Mouse (Mus musculus) midbrain, embryonic 10.5 days (tissue): ENCODE data around the gene Ccdc65. TPM values are rescaled to one million over a fixed set of nuclear protein-coding genes. Genes with fewer than 3 reads are reported as not detected.
A peak's percentile ranks its signal among the peaks of the same experiment; 100 is the strongest.

Source experiments
- DNase-seq: peaks from one replicate; pipeline ENCODE4 v3.0.0-alpha.2; 2017; ENCODE audit warnings: low spot score
- H3K27ac ChIP-seq: fragments of 300-500 bp; sonication (generic); replicated peaks from 2 replicates; pipeline ENCODE4 v1.5.1; 2016; ENCODE audit warnings: mild to moderate bottlenecking
- H3K27me3 ChIP-seq: fragments of 300-500 bp; sonication (generic); 2 replicates; pipeline ENCODE4 v1.6.1; 2016; ENCODE audit warnings: low read depth, mild to moderate bottlenecking; ENCODE audit not compliant: poor library complexity, severe bottlenecking
- H3K36me3 ChIP-seq: fragments of 300-500 bp; sonication (generic); 2 replicates; pipeline ENCODE4 v1.6.1; 2016; ENCODE audit warnings: mild to moderate bottlenecking, moderate library complexity
- H3K4me1 ChIP-seq: fragments of 300-500 bp; sonication (generic); 2 replicates; pipeline ENCODE4 v1.6.1; 2016
- H3K4me3 ChIP-seq: fragments of 300-500 bp; sonication (generic); 2 replicates; pipeline ENCODE4 v1.5.1; 2016; ENCODE audit warnings: mild to moderate bottlenecking, moderate library complexity
- H3K9me3 ChIP-seq: fragments of 300-500 bp; sonication (generic); replicated peaks from 2 replicates; pipeline ENCODE4 v1.6.1; 2016; ENCODE audit warnings: mild to moderate bottlenecking
- WGBS: fragments of 180-500 bp; shearing (Covaris S2); methylation state at CpG from one replicate; pipeline ENCODE4 v1.1.7; 2016; 5-methylcytosine and 5-hydroxymethylcytosine counted together
- polyA plus RNA-seq: library from polyadenylated mRNA; unstranded; fragments of >200 nt; fragmentation: Nextera tagmentation; extraction: Ambion mirVana; gene quantifications from 2 replicates; pipeline ENCODE4 v1.2.1, GENCODE M21; 2016

Gene Ccdc65
- polyA plus RNA-seq, 1 experiment from 2014 or later, result 1.3 TPM

DNA sequence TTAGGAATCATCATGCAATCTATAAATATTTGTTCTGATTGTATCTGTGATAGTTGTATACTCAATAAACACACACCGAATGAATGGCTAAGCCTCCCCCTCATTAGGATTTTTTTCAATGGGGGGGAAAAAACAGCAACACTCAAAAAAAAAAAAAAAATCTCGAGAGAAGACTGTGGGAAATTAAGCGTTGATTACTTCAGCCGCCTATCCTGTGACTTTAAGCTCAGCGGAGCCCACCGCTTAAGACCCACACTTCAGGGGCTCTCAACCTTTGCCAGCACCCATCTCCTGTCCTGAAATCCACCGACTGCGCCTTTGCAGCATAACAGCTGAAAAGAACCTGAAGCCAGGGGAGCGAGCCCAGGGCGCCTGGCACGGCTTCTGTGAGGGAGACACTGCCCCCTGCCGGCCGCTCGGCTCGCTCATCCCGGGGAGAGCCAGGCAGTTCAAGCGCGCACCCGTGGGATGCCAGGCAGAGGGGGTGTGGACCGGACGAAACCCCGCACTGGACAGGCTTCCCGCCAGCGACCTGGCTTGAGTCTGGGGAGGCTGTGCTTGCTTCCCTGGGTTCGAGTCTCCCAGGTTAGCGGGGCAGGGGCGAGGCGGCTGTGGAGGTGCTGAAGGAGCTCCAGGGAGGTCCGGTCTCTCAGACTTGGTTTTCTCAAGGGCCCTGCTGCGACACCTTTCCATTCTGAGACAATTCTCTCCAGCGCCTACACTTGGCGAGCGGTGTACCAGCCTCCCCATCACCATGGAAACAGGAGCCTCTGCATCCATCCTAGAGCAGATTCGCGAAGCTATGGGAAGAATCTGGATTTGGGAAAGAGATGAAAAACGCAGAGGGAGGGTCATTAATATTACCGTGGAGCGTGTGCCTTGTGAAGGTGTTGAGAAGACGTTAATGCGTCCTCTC, 8.6 kb upstream of the Ccdc65 start:
- Histone ChIP-seq H3K27me3 (peaks cover 45% of the 10 kb centered on the region), H3K36me3 (no peaks in the 10 kb centered on the region), H3K4me1 (peaks cover 13% of the 10 kb centered on the region), H3K27ac (peak overlapping the region; percentile 55), H3K4me3 (peak overlapping the region; percentile 56), H3K9me3 (no peaks in the 10 kb centered on the region)
- DNase-seq, result peak; percentile 92
- 6% methylated on average over 40 of the region's 40 CpGs for WGBS

DNA sequence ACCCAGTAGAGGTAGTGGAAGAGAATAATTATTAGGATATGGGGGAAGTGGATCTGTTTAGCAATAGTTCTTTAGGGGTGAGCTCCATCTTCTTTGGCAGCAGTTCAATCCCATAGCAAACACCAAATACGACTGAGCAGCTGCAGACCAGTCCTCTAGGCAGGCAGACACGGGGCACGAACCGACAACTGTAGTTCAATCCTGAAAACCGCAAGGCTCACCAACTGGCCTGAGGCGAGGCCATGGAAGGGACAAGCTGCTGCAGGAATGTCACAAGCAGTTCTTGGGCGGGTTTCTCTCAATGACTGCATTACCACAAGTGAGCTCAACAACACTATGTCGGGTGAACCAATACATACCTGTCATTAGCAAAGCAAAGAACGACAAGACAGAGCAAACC, 3.7 kb upstream of the Ccdc65 start:
- Histone ChIP-seq H3K36me3 (no peaks in the 10 kb centered on the region), H3K4me3 (no peak overlapping the region), H3K27ac (no peak overlapping the region), H3K9me3 (no peaks in the 10 kb centered on the region), H3K4me1 (peaks cover 12% of the 10 kb centered on the region), H3K27me3 (peaks cover 68% of the 10 kb centered on the region)
- WGBS, result 67% methylated on average over 9 of the region's 9 CpGs
- DNase-seq, result no peak

DNA sequence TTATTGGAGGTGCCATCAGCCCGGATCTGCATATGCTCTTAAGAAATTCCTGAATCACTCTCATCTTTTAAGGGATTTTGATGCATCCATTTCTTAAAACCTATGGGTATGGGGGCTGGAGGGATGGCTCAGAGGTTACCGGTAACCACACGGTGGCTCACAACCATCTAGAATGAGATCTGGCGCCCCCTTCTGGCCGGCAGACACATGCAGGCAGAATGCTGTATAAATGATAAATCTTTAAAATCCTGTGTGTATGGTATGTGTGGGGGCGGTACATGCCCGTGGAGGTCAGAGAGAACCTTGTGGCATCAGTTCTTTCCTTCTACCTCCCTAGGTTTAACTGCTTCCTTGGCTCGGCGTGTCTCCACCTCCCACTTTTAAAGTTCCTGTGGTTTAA, 2.4 kb downstream of the Ccdc65 start:
- H3K27ac ChIP-seq, result no peak overlapping the region
- no peaks in the 10 kb centered on the region for H3K9me3 ChIP-seq
- WGBS, result 18% methylated on average over 9 of the region's 9 CpGs
- peaks cover 5% of the 10 kb centered on the region for H3K4me1 ChIP-seq
- no peak overlapping the region for H3K4me3 ChIP-seq
- H3K27me3 ChIP-seq, result peaks cover 22% of the 10 kb centered on the region; the same call in 1 of the 2 replicates
- DNase-seq, result peak; percentile 79
- no peaks in the 10 kb centered on the region for H3K36me3 ChIP-seq

DNA sequence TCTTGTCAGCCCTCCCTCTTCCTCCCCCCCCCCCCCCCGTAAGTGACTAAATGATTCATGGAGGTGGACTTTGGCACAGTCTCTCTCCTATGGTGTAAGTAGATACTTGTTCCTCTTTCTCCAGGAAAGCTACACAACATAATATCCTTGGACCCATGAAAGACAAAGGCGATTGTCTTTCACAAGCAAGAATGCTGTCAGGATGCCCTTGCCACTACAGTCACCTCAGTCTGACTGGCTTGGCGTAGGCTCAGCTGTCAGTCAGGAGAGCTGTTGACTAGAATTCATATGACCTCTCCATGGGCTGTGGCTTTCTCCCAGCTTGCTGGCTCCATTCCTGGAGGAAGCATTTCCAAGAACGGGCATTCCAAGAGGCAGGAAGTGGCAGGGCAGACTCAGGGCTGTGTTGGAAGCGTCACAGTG, 6.2 kb downstream of the Ccdc65 start:
- H3K27me3 ChIP-seq, result peaks cover 7% of the 10 kb centered on the region; the same call in 1 of the 2 replicates
- no peaks in the 10 kb centered on the region for H3K4me1 ChIP-seq
- DNase-seq, result no peak
- H3K36me3 ChIP-seq, result no peaks in the 10 kb centered on the region
- WGBS, result 72% methylated on average over 5 of the region's 5 CpGs
- H3K9me3 ChIP-seq, result no peaks in the 10 kb centered on the region
- H3K4me3 ChIP-seq, result no peak overlapping the region
- H3K27ac ChIP-seq, result no peak overlapping the region

DNA sequence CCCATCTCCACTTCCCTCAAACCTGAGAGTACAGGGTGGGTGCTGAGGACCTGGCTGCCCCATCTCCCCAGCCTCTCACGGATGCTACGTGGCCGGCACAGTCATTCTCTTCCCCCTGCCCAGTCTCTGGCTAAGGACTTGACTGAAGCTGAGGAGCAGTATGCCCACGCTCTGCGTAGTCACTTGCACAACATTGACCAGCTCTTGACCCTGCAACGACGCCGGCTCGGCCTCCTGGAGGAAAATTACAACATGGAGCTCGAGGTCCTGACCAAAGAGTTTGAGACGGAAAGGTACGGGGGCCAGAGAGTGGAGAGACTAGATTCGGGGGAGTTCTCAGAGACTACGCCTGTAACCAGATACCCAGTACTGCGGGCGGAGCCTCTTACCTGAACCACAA, 9.3 kb downstream of the Ccdc65 start:
- 73% methylated on average over 16 of the region's 16 CpGs for WGBS
- DNase-seq, result no peak
- peaks cover 10% of the 10 kb centered on the region for H3K4me1 ChIP-seq

DNA sequence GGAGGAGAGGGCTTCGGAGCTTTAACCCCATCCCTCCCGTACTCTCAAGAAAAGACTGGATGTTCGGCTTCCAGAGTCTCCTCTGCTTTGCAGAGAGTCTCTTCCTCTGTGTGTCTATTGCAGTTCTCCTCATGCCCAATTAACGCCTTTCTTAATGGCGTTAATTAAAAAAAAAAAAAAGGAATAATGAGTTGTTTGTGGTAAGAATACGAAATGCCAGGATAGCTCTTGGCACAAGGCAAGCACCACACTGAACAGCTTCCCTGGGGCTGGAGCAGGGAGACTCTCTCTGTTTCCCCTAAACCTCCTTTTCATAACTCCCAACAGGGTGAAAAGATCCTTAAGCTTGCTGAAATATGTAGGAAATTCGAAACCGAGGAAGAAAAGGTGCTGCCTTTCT, 14.2 kb downstream of the Ccdc65 start:
- 86% methylated on average over 8 of the region's 8 CpGs for WGBS
- no peak overlapping the region for H3K4me3 ChIP-seq
- no peak overlapping the region for H3K27ac ChIP-seq
- no peaks in the 10 kb centered on the region for H3K9me3 ChIP-seq
- H3K27me3 ChIP-seq, result peaks cover 58% of the 10 kb centered on the region
- DNase-seq, result no peak
- H3K36me3 ChIP-seq, result no peaks in the 10 kb centered on the region
- peaks cover 44% of the 10 kb centered on the region for H3K4me1 ChIP-seq

More for the DNA sequence above, 9.3 kb downstream of the Ccdc65 start:
- peaks cover 12% of the 10 kb centered on the region for H3K27me3 ChIP-seq
- H3K36me3 ChIP-seq, result no peaks in the 10 kb centered on the region
- H3K4me3 ChIP-seq, result no peak overlapping the region
- H3K27ac ChIP-seq, result no peak overlapping the region
- no peaks in the 10 kb centered on the region for H3K9me3 ChIP-seq

DNA sequence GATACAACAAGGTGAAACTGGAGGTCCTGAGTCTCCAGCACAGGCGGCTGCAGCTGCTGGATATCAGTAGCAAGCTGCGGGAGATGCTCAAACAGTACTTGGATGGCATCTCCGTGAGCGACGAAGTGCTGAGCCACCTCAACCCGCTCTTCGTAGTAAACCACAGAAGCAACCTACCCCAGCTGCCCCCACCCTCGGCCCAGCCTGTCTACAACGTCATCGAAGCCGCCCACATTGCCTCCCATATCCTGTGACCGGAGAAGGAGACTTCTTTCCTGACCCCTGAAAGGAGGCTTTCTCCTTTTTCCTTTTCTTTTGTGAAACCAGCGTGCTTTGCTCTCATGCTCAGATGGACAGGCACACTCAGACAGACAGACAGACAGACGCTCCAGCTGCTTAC, 14.8 kb downstream of the Ccdc65 start:
- Histone ChIP-seq H3K27me3 (peaks cover 58% of the 10 kb centered on the region), H3K4me1 (peaks cover 51% of the 10 kb centered on the region), H3K36me3 (no peaks in the 10 kb centered on the region), H3K9me3 (no peaks in the 10 kb centered on the region), H3K4me3 (no peak overlapping the region), H3K27ac (no peak overlapping the region)
- no peak for DNase-seq
- 67% methylated on average over 14 of the region's 14 CpGs for WGBS

DNA sequence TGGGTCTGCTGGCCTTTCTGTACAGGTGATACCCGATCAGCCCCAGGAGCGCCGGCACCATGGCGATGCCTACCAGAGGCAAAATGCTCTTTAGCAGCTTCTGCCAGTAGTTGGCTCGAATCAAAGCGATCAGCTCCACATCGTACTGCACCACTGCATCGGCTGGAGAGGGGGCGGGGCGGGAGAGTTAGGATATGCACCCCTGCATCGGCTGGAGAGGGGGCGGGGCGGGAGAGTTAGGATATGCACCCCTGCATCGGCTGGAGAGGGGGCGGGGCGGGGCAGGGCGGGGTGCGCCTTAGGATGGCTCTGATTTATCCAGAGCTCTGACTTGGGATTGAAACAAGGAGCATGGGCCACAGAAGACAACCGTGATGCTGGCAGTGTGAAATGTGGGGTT, 16.4 kb downstream of the Ccdc65 start:
- WGBS, result 28% methylated on average over 19 of the region's 19 CpGs
- peaks cover 73% of the 10 kb centered on the region for H3K27me3 ChIP-seq

DNA sequence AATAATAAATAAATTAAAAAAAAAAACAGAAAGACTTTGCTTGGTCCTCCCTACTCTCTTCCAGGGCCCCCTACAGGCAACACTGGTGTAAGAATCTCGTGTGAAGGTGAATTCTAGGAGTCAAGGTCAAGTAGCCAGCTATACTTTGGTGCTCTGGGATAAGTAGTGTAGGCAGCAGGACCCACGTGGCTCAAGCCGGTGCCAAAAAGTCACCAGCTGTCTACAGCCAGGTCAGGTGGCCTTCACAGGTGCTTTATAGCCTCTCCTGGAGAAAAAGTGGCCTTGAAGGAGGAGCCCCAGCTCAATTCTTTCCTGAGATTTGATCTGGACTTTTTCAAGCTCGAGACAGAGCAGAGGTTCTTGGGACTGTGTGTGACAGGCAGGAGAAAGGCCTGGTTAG, 18.1 kb downstream of the Ccdc65 start:
- Histone ChIP-seq H3K36me3 (no peaks in the 10 kb centered on the region), H3K4me3 (no peak overlapping the region), H3K27ac (no peak overlapping the region), H3K4me1 (peaks cover 54% of the 10 kb centered on the region), H3K27me3 (peaks cover 76% of the 10 kb centered on the region), H3K9me3 (no peaks in the 10 kb centered on the region)
- DNase-seq, result no peak
- 83% methylated on average over 4 of the region's 4 CpGs for WGBS

More for the DNA sequence above, 16.4 kb downstream of the Ccdc65 start:
- Histone ChIP-seq H3K9me3 (no peaks in the 10 kb centered on the region), H3K4me1 (peaks cover 59% of the 10 kb centered on the region), H3K4me3 (peak overlapping the region; percentile 23), H3K36me3 (no peaks in the 10 kb centered on the region), H3K27ac (no peak overlapping the region)
- DNase-seq, result no peak

DNA sequence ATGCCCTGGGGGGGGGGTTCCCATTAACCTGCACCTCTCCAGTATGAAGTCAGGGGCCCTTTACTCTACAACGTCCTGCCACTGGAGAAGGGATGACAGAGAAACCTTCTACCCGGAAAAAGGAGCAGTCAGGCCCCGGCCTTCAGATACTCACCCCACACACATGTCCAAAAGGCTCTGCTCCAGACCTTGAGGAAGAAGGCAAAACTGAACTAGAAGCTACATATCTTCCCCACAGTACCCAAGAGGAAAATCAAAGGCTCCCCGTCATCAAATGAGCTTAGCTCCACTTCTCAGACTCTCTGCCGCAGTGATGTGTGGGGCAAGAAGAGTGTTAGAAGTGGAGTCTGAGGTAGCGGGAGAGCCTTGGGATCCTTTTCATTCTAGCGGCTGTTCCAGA, 18.7 kb downstream of the Ccdc65 start:
- Histone ChIP-seq H3K27ac (no peak overlapping the region), H3K9me3 (no peaks in the 10 kb centered on the region), H3K4me3 (peak overlapping the region; percentile 65), H3K27me3 (peaks cover 70% of the 10 kb centered on the region), H3K4me1 (peaks cover 50% of the 10 kb centered on the region), H3K36me3 (no peaks in the 10 kb centered on the region)
- DNase-seq, result no peak
- WGBS, result 47% methylated on average over 7 of the region's 7 CpGs

DNA sequence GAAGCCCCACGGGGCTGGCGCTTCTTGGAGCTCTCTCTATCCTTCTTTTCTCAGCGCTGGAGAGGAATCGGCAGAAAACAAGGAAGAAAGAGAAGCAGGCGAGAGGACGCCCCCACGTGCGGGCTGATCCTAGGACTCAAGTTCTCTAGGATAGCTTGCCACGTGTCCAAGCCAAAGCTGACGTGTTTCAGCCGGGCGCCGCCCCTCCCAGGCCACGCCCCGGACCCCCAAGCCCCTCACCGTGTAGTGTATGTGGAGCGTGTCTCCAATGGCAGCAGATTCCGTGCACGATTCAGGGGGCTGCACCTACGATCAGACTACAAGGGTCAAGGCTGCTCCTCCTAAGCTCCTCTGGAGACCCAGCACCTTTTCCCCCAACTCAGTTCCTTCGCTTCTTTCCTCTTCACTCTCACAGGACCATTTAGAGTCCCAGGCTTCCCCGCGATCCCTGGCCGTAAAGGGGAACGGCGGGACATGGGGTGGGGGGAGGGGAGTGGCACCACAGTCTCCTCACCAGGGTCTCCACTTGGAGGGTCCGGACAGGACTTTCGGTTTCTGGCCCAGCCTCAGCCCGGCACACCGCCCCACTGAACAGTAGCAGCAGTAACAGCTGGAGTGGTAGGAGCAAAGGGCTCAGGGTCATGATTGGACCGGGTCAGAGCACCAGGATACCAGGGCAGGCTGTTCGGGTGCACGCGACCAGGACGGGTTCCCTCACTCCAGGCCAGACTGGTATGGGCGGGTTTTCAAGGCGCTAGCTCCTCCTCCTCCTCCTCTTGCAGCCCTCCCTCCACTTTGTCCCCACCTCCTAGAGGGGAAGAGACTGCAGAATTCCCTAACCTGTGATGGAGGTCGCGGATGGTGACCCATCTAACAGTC, 19.7 kb downstream of the Ccdc65 start, which contains the start of gene Fkbp11:
Gene Fkbp11 (minus strand): TSS at position 756 of the 879 bp plus-strand sequence.
- Histone ChIP-seq H3K27ac (peak within 1 kb of the TSS; percentile 77), H3K36me3 (no peaks in the 10 kb centered on the region), H3K9me3 (no peaks in the 10 kb centered on the region), H3K27me3 (peaks cover 61% of the 10 kb centered on the region), H3K4me3 (peak within 1 kb of the TSS; percentile 65), H3K4me1 (peaks cover 46% of the 10 kb centered on the region)
- DNase-seq, result peak; percentile 75
- under 1% methylated on average over 39 of the region's 39 CpGs for WGBS

DNA sequence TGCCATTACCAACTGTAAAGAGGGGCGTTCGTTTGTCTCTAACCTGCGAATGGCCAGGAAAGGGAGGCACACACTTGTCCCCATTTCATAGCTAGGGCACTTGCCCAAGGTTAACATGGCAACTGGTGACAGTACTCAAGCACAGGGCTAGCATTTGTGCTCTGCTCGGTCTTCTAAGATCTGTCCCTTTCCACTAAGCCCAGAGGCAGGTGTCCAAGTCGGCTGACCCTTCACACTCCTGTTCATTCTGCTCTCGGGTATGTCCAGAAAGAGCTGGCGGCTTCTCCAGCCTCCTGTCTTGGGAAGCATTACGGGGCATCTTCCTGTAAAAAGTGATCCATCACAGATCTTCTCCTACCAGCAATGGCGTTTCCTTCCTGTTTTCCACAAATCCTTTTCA, 20.4 kb downstream of the Ccdc65 start:
- no peak for DNase-seq
- Histone ChIP-seq H3K27me3 (peaks cover 54% of the 10 kb centered on the region), H3K4me3 (peak overlapping the region; percentile 65), H3K4me1 (peaks cover 42% of the 10 kb centered on the region), H3K36me3 (no peaks in the 10 kb centered on the region), H3K9me3 (no peaks in the 10 kb centered on the region), H3K27ac (no peak overlapping the region)
- WGBS, result 50% methylated on average over 9 of the region's 9 CpGs
